Mouse (Mus musculus): ENCODE data around the gene Dnmt3b. TPM values are rescaled to one million over a fixed set of nuclear protein-coding genes. Genes with fewer than 3 reads are reported as not detected.
"Not testable (repeated sequence)": the region's sequence is repeated elsewhere in the genome, so short reads cannot be mapped to it uniquely, and the experiment has no call there.

The Dnmt3b gene
- polyA plus RNA-seq, 1 experiment from 2014 or later = 12.1 TPM

DNA sequence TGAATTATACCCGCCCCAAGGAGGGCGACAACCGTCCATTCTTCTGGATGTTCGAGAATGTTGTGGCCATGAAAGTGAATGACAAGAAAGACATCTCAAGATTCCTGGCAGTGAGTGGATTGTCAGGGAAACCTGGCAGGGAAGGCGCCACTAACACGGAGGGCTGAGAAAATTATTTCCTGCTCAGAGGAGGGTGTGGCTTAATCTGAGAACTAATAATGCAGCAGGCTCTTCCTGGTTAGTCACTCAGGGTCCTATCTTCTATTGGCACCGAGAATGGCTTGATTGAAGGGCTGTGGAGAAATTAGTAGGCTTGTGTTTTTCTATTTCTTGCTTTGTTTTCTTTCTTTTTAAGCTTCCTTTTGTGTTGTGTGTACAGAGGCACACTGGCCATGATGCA is 28.3 kb downstream of the Dnmt3b start:
- 80% methylated on average over 7 of the region's 7 CpGs for WGBS

DNA sequence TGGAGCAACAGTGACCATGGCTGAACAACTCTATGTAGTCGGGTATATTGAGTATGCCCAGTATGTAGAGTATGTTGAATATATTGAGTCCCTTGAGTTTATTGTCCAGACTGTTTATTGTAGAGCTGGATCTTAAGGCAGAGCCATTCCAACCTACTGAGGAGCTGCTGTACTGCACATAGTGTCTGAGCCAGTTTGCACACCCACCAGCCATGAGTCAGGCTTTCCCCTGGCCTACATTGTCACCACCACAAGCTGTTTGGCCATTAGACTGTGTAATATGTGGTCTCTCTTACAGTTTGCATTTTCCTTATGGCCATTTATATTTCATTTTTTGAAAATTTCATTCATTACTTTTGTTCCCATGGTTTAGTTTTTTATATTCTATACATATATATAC is 30.7 kb downstream of the Dnmt3b start:
- Histone ChIP-seq H3K36me3 (ENCODE audit: control insufficient read depth, insufficient read depth, low read length) (peaks cover 6% of the 10 kb centered on the region; the same call in 1 of the 2 replicates), H3K9me3 (ENCODE audit: control insufficient read depth, low read length) (no peaks in the 10 kb centered on the region), H3K9ac (ENCODE audit: low read length) (no peak overlapping the region), H3K4me2 (ENCODE audit: low read depth, low read length) (no peak overlapping the region), H3K27ac (ENCODE audit: low read length) (no peak overlapping the region), H3K4me1 (replicated peaks; ENCODE audit: control insufficient read depth, insufficient read depth, low read length) (no peaks in the 10 kb centered on the region), H3K4me3 (ENCODE audit: low read length) (no peak overlapping the region), H3K27me3 (ENCODE audit: control insufficient read depth, insufficient read depth, low read depth, low read length) (no peaks in the 10 kb centered on the region)
- no peak for ATAC-seq (ENCODE audit: low read depth)
- 86% methylated on average over 1 of the region's 1 CpGs for WGBS

More for the DNA sequence above, 28.3 kb downstream of the Dnmt3b start:
- H3K27me3 ChIP-seq (ENCODE audit: control insufficient read depth, insufficient read depth, low read depth, low read length) = no peaks in the 10 kb centered on the region
- H3K27ac ChIP-seq (ENCODE audit: low read length) = no peak overlapping the region
- H3K9ac ChIP-seq (ENCODE audit: low read length) = no peak overlapping the region
- H3K36me3 ChIP-seq (ENCODE audit: control insufficient read depth, insufficient read depth, low read length) = peaks cover 6% of the 10 kb centered on the region; the same call in 1 of the 2 replicates
- no peak overlapping the region for H3K4me3 ChIP-seq (ENCODE audit: low read length)
- no peaks in the 10 kb centered on the region for H3K9me3 ChIP-seq (ENCODE audit: control insufficient read depth, low read length)
- H3K4me2 ChIP-seq (ENCODE audit: low read depth, low read length) = no peak overlapping the region
- no peak for ATAC-seq (ENCODE audit: low read depth)
- no peaks in the 10 kb centered on the region for H3K4me1 ChIP-seq (replicated peaks; ENCODE audit: control insufficient read depth, insufficient read depth, low read length)

DNA sequence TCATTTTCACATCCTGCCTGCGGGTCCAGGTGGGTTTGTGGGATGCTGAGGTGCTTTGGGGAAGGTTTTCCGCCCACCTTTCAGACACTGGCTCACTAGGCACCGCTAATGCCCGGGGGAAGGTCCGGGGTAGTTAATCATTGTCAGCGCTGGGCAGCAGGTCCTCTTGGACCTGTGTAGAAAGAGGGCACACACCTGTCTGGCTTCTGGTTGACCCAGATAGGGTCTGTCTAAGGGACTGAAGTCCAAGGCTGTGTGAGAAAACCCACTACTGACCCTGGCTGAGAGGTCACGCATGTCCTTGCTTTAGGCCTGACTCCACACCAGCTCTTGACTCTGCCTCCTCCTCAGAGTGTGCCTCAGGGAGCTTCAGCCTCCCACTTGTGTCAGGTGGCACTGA is 44.2 kb downstream of the Dnmt3b start:
- H3K9ac ChIP-seq (ENCODE audit: low read length); ATAC-seq (ENCODE audit: low read depth); H3K27ac ChIP-seq (ENCODE audit: low read length); H3K4me1 ChIP-seq (replicated peaks; ENCODE audit: control insufficient read depth, insufficient read depth, low read length); H3K27me3 ChIP-seq (ENCODE audit: control insufficient read depth, insufficient read depth, low read depth, low read length); H3K4me2 ChIP-seq (ENCODE audit: low read depth, low read length); H3K9me3 ChIP-seq (ENCODE audit: control insufficient read depth, low read length); H3K4me3 ChIP-seq (ENCODE audit: low read length); H3K36me3 ChIP-seq (ENCODE audit: control insufficient read depth, insufficient read depth, low read length): not testable (repeated sequence)
- WGBS = 63% methylated on average over 5 of the region's 7 CpGs

GRCm38 (mm10) chr2:153694462-153695085 is 45.3 kb downstream of the Dnmt3b start:
- no peak for ATAC-seq (ENCODE audit: low read depth)
- H3K27me3 ChIP-seq (ENCODE audit: control insufficient read depth, insufficient read depth, low read depth, low read length) = no peaks in the 10 kb centered on the region
- H3K27ac ChIP-seq (ENCODE audit: low read length) = no peak overlapping the region
- no peaks in the 10 kb centered on the region for H3K9me3 ChIP-seq (ENCODE audit: control insufficient read depth, low read length)
- H3K4me3 ChIP-seq (ENCODE audit: low read length) = no peak overlapping the region
- no peaks in the 10 kb centered on the region for H3K36me3 ChIP-seq (ENCODE audit: control insufficient read depth, insufficient read depth, low read length)
- H3K4me1 ChIP-seq (replicated peaks; ENCODE audit: control insufficient read depth, insufficient read depth, low read length) = no peaks in the 10 kb centered on the region
- no peak overlapping the region for H3K4me2 ChIP-seq (ENCODE audit: low read depth, low read length)
- 63% methylated on average over 19 of the region's 19 CpGs for WGBS
- H3K9ac ChIP-seq (ENCODE audit: low read length) = no peak overlapping the region

DNA sequence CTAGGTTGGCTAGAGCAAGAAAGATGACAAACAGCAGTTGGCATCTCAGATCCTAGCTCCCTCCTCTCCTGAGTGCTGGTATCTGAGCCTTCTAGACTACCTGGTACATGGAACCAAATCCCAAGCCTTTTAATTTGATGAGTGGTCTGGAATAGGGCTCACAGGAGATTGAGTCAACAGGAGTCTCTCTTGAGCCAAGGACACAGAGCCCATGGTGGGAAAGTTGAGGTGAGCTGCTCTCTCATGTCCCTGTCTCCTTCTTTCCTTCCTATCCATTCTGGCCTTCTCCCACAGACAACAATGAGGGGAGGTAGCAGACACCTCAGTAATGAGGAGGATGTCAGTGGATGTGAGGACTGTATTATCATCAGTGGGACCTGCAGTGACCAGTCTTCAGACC is 47.1 kb downstream of the Dnmt3b start, which contains the start of gene Dnmt3c:
Gene Dnmt3c (plus strand): TSS at position 301 of the 400 bp plus-strand sequence.
- no peak within 1 kb of the TSS for H3K4me3 ChIP-seq (ENCODE audit: low read length)
- no peak within 1 kb of the TSS for H3K4me2 ChIP-seq (ENCODE audit: low read depth, low read length)
- no peaks in the 10 kb centered on the region for H3K4me1 ChIP-seq (replicated peaks; ENCODE audit: control insufficient read depth, insufficient read depth, low read length)
- H3K27me3 ChIP-seq (ENCODE audit: control insufficient read depth, insufficient read depth, low read depth, low read length) = no peaks in the 10 kb centered on the region
- H3K9me3 ChIP-seq (ENCODE audit: control insufficient read depth, low read length) = no peaks in the 10 kb centered on the region
- H3K36me3 ChIP-seq (ENCODE audit: control insufficient read depth, insufficient read depth, low read length) = no peaks in the 10 kb centered on the region
- no peak within 1 kb of the TSS for H3K27ac ChIP-seq (ENCODE audit: low read length)
- H3K9ac ChIP-seq (ENCODE audit: low read length) = no peak within 1 kb of the TSS
- ATAC-seq (ENCODE audit: low read depth) = no peak

- Histone ChIP-seq H3K27me3 (ENCODE audit: control insufficient read depth, insufficient read depth, low read depth, low read length) (no peaks in the 10 kb centered on the region), H3K9ac (ENCODE audit: low read length) (no peak overlapping the region), H3K36me3 (ENCODE audit: control insufficient read depth, insufficient read depth, low read length) (no peaks in the 10 kb centered on the region), H3K4me1 (replicated peaks; ENCODE audit: control insufficient read depth, insufficient read depth, low read length) (no peaks in the 10 kb centered on the region), H3K9me3 (ENCODE audit: control insufficient read depth, low read length) (no peaks in the 10 kb centered on the region), H3K4me2 (ENCODE audit: low read depth, low read length) (no peak overlapping the region), H3K27ac (ENCODE audit: low read length) (no peak overlapping the region), H3K4me3 (ENCODE audit: low read length) (no peak overlapping the region)
- WGBS = 40% methylated on average over 6 of the region's 6 CpGs
- no peak for ATAC-seq (ENCODE audit: low read depth)
Measured at GRCm38 (mm10) chr2:153703389-153703788, 54.1 kb downstream of the Dnmt3b start.

- no peaks in the 10 kb centered on the region for H3K9me3 ChIP-seq (ENCODE audit: control insufficient read depth, low read length)
- H3K36me3 ChIP-seq (ENCODE audit: control insufficient read depth, insufficient read depth, low read length) = no peaks in the 10 kb centered on the region
- H3K27ac ChIP-seq (ENCODE audit: low read length) = no peak overlapping the region
- H3K4me3 ChIP-seq (ENCODE audit: low read length) = no peak overlapping the region
- H3K9ac ChIP-seq (ENCODE audit: low read length) = no peak overlapping the region
- ATAC-seq (ENCODE audit: low read depth) = peak; percentile 42
- H3K4me2 ChIP-seq (ENCODE audit: low read depth, low read length) = no peak overlapping the region
- H3K4me1 ChIP-seq (replicated peaks; ENCODE audit: control insufficient read depth, insufficient read depth, low read length) = peaks cover 10% of the 10 kb centered on the region
- 39% methylated on average over 8 of the region's 8 CpGs for WGBS
- H3K27me3 ChIP-seq (ENCODE audit: control insufficient read depth, insufficient read depth, low read depth, low read length) = no peaks in the 10 kb centered on the region
Measured at GRCm38 (mm10) chr2:153710701-153711330, 61.6 kb downstream of the Dnmt3b start.

DNA sequence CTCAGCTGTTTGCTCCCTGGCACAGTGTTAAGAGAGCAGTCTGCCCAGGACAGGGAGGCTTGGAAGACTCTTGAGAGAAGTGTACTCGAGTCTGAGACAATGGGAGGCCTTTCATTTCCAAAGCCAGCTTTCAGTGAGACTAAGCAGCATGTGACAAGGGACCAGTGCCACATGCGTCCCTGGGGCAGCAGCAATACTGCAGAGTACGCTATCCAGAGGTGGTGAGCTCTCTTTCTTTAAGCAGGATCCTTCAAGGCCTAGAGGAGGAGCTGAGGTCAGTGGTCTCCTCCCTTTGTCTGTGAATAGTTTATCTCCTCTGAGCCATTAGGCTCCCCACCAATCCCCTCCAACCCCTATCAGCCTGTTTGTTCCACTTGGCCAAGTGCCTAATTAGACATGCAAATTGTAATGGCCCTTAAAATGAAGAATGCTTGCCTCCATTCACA is 63.4 kb downstream of the Dnmt3b start:
- H3K4me2 ChIP-seq (ENCODE audit: low read depth, low read length) = no peak overlapping the region
- peak overlapping the region; percentile 41 for H3K27ac ChIP-seq (ENCODE audit: low read length)
- WGBS = 43% methylated on average over 3 of the region's 3 CpGs
- H3K9ac ChIP-seq (ENCODE audit: low read length) = no peak overlapping the region
- H3K27me3 ChIP-seq (ENCODE audit: control insufficient read depth, insufficient read depth, low read depth, low read length) = no peaks in the 10 kb centered on the region
- H3K36me3 ChIP-seq (ENCODE audit: control insufficient read depth, insufficient read depth, low read length) = no peaks in the 10 kb centered on the region
- no peaks in the 10 kb centered on the region for H3K9me3 ChIP-seq (ENCODE audit: control insufficient read depth, low read length)
- H3K4me3 ChIP-seq (ENCODE audit: low read length) = no peak overlapping the region
- ATAC-seq (ENCODE audit: low read depth) = peak; percentile 80
- peaks cover 10% of the 10 kb centered on the region for H3K4me1 ChIP-seq (replicated peaks; ENCODE audit: control insufficient read depth, insufficient read depth, low read length)

- H3K36me3 ChIP-seq (ENCODE audit: control insufficient read depth, insufficient read depth, low read length) = no peaks in the 10 kb centered on the region
- peaks cover 10% of the 10 kb centered on the region for H3K4me1 ChIP-seq (replicated peaks; ENCODE audit: control insufficient read depth, insufficient read depth, low read length)
- H3K4me3 ChIP-seq (ENCODE audit: low read length) = no peak overlapping the region
- 21% methylated on average over 4 of the region's 4 CpGs for WGBS
- H3K9ac ChIP-seq (ENCODE audit: low read length) = no peak overlapping the region
- H3K27ac ChIP-seq (ENCODE audit: low read length) = peak overlapping the region; percentile 41
- no peaks in the 10 kb centered on the region for H3K9me3 ChIP-seq (ENCODE audit: control insufficient read depth, low read length)
- no peak overlapping the region for H3K4me2 ChIP-seq (ENCODE audit: low read depth, low read length)
- no peaks in the 10 kb centered on the region for H3K27me3 ChIP-seq (ENCODE audit: control insufficient read depth, insufficient read depth, low read depth, low read length)
- peak; percentile 77 for ATAC-seq (ENCODE audit: low read depth)
Measured at GRCm38 (mm10) chr2:153713227-153713626, 64.0 kb downstream of the Dnmt3b start.

All from lung, embryonic 16.5 days (tissue).